Mouse (Mus musculus) frontal cortex, postnatal 14 days (tissue): ENCODE data around the gene Scamp1.
"Not testable (repeated sequence)": the region's sequence is repeated elsewhere in the genome, so short reads cannot be mapped to it uniquely, and the experiment has no call there.

Experiments used
- DNase-seq, 2 experiments: peaks; one replicate each; pipeline ENCODE4 v3.0.0; 2022; ENCODE audit warnings: low spot score in 2 of 2

Scamp1 gene

GRCm38 (mm10) chr13:94285281-94285871 lies at the start of gene Scamp1:
Gene Scamp1 (minus strand): TSS chr13:94285857.
- peak; percentile 84 to 89 for DNase-seq

- no peak for DNase-seq
Observed at GRCm38 (mm10) chr13:94330392-94330979, 44.8 kb upstream of the Scamp1 start.

GRCm38 (mm10) chr13:94329005-94329404 lies 43.3 kb upstream of the Scamp1 start:
- DNase-seq, result not testable (repeated sequence)

- DNase-seq, result no peak
Observed at GRCm38 (mm10) chr13:94328063-94328462, 42.4 kb upstream of the Scamp1 start.

GRCm38 (mm10) chr13:94322475-94322874 lies 36.8 kb upstream of the Scamp1 start:
- DNase-seq, result no peak

- DNase-seq, result no peak
Observed at GRCm38 (mm10) chr13:94321094-94321792, 35.6 kb upstream of the Scamp1 start.

GRCm38 (mm10) chr13:94316975-94317511 lies 31.4 kb upstream of the Scamp1 start:
- no peak for DNase-seq

- not testable (repeated sequence) for DNase-seq
Observed at GRCm38 (mm10) chr13:94312812-94313211, 27.2 kb upstream of the Scamp1 start.

- no peak for DNase-seq
Observed at GRCm38 (mm10) chr13:94308279-94308678, 22.6 kb upstream of the Scamp1 start.

GRCm38 (mm10) chr13:94307531-94307930 lies 21.9 kb upstream of the Scamp1 start:
- DNase-seq, result no peak

- DNase-seq, result no peak
Observed at GRCm38 (mm10) chr13:94306968-94307289, 21.3 kb upstream of the Scamp1 start.

GRCm38 (mm10) chr13:94306277-94306967 lies 20.8 kb upstream of the Scamp1 start:
- peak; percentile 22 to 28 for DNase-seq

GRCm38 (mm10) chr13:94300946-94301538 lies 15.4 kb upstream of the Scamp1 start:
- no peak for DNase-seq

- no peak for DNase-seq
Observed at GRCm38 (mm10) chr13:94300232-94300631, 14.6 kb upstream of the Scamp1 start.

- no peak for DNase-seq
Observed at GRCm38 (mm10) chr13:94298401-94298800, 12.7 kb upstream of the Scamp1 start.

GRCm38 (mm10) chr13:94296371-94296770 lies 10.7 kb upstream of the Scamp1 start:
- no peak for DNase-seq

GRCm38 (mm10) chr13:94295922-94296321 lies 10.3 kb upstream of the Scamp1 start:
- DNase-seq, result no peak

- DNase-seq, result no peak
Observed at GRCm38 (mm10) chr13:94294886-94295285, 9.2 kb upstream of the Scamp1 start.

GRCm38 (mm10) chr13:94293911-94294310 lies 8.3 kb upstream of the Scamp1 start:
- DNase-seq, result no peak

GRCm38 (mm10) chr13:94286195-94286594 lies 538 bp upstream of the Scamp1 start:
- no peak for DNase-seq

- DNase-seq, result peak in 1 of 2 experiments; percentile 21
Observed at GRCm38 (mm10) chr13:94284543-94285269, 951 bp downstream of the Scamp1 start.
